Mouse (Mus musculus) layer of hippocampus, adult 18-20 months (tissue): ENCODE results near the gene Pla2g6. TPM values are rescaled to one million over a fixed set of nuclear protein-coding genes. Genes with fewer than 3 reads are reported as not detected.

Source experiments
- DNase-seq, 2 experiments: peaks; one replicate each; pipeline ENCODE4 v3.0.0; 2022; ENCODE audit warnings: low spot score in 2 of 2
- long read RNA-seq: library from polyadenylated mRNA; stranded (forward); transcript quantifications from one replicate; pipeline ENCODE4 v2.0.0, GENCODE M21; 2021
- total RNA-seq, 2 experiments: library from RNA; stranded (reverse); gene quantifications; 2 replicates each; pipeline ENCODE4 v1.2.3; 2021

Pla2g6 gene
- 10 to 100 TPM; 23.0 to 23.1 TPM for total RNA-seq
- long read RNA-seq, transcript Pla2g6-202 (16 exons, 3,365 nt): major isoform, 7 of 58 reads
- long read RNA-seq, partial matches to known transcripts: 2 of 58 reads
- long read RNA-seq, other reads (novel, unspliced or antisense): 47 of 58 reads

DNA sequence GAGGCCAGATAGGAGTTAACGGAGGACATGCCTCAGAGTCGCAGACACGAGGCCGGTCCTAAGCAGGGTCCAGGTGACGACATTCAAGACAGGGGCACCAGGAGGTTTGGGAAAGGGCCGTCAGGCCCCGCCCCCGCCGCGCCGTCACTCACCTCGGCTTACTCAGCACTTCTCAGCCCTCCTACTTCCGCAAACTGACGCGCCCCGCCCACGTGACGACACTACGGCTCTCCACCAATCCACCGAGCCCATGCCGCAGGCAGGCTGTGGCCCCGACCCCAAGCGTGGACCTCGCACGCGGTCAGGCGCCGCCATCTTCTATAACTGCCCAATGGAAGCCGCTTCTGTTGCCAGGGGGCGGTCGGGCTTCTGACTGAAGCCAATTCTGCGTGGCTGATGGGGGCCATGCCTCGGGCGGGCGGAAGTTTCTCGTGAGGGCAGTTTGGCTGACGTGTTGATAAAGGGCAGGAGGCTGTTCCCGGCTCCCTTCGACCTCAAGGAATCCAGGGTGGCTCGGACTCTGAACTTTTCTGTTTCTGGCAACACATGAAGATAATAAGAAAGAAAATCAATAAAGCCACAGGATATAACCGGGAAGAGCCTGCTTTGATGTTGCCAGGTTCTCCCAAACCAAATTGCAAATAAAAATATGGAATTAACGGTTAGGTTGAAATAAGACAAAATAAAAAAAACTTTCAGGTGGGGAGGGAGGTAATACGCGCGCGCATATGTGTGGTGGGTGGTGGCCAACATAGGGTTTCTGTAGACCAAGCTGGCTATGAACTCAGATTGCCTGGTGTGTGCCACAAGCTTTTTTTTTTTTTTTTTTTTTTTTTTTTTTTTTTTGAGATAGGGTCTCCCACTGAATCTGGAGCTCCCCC, at the start of gene Pla2g6:
Gene Pla2g6 (minus strand): TSS at position 333 of the 881 bp plus-strand sequence.
- DNase-seq: peak; percentile 98

DNA sequence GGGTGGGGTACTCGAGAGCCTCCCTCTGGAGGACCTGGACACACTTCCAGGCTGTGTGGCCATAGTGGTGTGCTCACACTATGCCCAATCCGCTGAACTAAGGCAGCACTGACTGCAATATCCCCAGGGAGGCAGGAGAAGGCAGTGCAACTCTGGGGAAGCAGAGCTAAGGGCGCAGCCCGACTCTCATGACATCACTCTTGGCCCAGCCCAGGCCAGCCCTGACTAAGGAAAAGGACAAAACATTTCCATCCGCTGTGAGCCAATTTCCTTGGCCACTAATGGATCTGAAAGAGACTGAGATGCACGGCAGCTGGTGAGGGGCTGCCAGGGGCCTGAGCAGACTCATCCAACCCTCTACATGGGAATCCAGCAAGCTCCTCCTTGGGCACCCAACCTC, 49.5 kb upstream of the Pla2g6 start:
- DNase-seq: peak in 1 of 2 experiments; percentile 58

DNA sequence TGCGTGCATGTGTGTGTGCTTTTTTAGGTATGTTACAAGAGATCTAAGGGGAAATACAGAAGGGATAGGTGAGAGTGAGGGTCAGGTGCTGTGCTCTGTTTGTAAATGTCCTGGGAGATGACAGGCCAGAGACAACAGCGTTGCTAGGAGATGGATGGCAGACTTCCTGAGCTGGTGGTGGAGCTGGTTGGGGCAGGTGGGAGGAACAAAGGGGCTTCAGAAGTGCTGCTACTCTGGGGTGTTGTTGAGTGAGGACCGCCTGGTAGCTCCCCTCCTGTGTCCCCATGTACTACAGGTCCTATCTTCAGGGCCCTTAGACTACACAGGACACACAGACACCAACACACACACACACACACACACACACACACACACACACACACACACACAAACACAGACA, 46.6 kb upstream of the Pla2g6 start:
- DNase-seq: no peak

DNA sequence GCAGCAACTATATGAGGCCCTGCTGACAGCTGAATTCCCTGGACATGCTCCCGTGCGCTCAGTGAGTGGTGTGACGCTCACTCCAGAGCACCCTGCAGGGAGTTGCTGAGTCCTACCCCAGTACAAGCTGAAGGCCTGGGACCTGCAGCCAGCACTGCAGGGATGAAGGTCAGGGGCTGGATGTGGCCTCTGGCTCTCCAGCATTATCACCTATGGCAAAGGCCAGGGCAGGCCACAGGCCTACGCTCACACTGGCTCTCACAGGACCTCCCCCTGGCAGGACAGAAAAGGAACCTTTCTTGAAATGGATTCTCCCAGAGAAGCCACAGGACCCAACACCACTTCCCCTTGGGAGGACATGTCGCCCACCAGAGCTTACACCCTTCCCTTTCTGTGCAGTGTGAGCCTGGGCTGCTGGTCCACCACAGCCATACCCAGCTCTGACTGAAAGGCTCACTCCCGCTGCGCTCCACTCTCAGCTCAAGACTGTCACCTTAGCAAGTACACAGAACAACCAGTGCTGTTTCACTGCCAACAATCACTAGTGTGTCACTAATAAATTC, 42.2 kb upstream of the Pla2g6 start:
- no peak for DNase-seq

DNA sequence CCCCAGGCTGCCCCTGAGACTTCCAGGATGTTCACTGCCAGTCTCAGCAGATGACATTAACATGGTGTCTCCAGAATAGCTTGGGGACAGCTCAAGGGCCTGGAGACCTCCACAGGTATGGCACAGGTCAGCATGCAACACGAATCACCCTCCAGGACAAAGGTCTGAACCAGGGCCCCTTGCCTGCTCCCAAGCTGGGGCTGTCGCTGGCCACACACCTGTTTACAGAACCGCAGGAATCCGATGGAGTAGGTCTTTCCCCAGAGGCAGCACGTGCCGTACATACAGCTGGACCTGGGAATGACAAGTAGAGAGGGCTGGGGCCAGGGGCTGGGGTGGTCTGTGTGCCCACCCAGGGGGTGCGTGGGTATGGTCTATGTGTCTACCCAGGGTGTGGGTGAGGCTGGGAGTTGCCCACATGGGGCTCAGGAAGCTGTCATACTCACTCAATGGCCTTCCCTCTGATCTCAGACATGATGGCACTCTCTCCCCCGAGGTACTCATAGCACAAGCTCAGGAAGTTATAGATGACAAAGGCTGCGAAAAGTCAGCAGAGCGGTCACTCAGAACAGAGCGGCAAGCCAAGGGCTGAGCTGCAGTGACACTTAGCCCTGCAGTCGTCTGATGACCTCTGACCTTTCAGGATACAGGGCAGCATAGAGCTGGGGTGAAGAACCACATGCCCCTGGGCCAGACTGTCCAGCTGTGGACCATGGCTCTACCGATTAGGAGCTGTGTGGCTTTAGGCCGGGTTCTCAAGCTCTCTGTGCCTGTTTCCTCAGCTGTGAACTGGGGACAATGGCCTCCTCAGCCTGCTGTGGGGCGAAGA, 41.5 kb upstream of the Pla2g6 start:
- DNase-seq: no peak

DNA sequence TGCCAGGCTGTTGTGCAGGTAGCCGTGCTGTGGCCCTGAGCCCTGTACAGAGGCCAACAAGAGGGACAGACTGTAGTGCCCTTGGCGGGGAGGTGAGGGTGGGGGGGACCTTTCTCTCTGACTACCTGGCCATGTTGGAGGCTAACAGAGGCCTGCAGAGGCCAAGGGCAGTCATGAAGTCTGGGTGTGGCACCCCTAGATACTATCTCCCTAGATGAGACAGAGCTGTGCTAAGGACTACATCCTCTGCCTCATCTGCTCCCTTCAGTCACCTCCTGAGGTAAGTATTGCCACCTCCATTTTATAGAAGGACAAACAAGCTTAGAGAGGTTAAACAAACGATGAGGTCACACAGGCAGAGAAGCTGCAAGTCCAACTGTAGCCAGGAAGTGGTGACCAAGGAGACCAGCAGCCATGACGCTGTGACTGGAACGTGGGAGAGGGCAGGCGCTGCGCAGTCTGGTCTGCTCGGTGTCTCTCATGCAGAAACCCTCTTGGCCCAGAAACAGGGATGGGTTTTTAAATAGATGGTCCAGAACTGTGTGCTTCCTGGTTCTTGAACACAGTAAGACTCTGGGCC, 40.8 kb upstream of the Pla2g6 start:
- DNase-seq: no peak

DNA sequence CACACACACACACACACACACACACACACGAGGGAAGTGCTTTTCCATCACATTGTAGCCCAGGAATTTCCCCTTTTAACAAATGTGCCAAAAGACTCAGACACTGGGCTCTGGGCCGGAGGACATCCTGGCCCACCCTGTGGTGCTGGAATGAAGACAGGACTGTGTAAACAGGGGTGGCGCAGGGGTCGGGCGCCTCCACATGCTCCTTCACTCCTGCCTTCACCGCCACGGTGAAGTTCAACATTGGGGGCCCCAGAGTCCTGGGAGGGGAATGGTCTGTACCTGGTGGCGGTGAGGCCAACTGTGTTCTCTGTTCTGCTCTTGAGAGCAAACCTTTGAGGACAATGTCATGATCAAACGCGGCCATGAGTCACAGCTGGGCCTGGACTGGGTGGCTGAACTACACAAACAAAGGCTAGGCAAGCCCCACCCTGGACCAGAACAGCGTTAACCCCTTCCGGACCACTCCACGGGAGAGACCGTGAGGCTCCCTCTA, 40.2 kb upstream of the Pla2g6 start:
- DNase-seq: no peak

DNA sequence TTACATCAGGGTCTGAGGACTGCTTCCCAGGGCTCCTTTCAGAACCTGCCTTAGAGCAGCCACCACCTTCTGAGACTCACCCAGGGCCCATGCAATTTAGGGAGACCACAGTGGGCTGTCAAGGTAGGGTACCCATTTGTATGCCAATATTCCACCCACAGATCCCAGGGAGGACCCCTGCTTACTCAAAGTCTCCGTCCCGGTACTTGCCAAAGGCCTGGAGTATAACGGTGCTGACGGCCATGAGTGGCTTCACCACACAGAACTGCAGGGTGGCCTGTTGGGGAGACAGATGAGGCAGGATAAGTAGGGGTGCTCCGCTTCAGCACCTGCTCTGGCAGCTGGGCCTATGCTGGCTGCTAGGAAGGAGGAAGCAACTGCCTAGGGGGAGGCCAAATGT, 38.2 kb upstream of the Pla2g6 start:
- DNase-seq: no peak

DNA sequence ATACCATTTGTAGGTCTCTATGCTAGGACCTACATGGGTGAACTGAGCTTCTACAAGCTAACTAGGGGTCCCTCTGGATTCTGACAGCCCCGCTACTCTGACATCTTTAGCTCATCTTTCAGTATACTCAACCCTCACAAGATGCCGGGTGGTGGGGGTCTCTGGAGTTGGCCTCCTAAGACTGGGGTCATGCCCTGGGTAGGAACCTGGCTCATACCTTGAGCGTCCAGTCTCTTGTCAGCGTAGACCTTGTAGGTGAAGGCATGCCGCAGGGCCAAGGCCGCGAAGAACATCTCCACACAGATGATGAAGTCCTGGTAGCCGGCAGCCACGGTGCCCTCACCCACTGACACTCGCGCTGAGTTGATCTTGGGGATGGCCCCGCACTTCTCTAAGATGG, 36.9 kb upstream of the Pla2g6 start:
- DNase-seq: no peak

DNA sequence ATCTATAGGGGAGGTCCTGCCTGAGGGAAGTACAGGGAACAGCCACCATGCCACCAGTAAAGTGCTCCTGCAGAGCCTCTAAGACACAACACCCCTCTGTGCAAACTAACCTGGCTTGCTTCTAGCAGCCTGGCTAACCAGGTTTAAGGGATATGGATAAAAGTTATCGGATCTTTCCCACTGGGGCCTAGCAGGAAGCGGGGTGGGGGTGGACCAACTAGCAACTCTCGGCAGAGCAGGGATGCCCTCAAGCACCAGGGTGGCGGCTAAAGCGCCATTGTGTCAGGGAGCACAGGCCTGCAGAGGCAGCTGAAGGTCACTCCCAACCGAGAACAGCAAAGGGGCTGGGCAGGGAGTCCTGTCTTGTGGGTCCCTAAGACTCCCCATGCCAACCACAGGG, 35.9 kb upstream of the Pla2g6 start:
- DNase-seq: no peak

DNA sequence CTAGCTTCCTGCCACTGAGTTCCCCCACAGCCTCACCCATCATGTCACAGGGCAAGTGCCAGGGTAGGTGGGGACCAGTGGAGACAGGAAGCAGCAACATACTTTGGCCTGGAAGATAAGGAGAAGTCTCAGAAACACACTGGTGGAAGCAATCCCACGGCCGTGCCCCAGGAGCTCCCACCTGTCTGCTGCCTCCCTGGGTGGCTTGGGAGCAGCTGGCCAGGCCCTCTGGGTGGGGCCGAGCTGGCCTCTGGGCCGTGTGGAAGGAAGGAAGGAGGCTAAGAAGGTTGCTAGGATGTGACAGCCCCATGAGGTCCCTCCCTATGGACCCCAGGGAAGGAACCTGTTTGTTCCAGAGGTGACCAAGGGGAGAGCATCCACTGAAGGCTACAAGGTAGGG, 32.8 kb upstream of the Pla2g6 start:
- no peak for DNase-seq

DNA sequence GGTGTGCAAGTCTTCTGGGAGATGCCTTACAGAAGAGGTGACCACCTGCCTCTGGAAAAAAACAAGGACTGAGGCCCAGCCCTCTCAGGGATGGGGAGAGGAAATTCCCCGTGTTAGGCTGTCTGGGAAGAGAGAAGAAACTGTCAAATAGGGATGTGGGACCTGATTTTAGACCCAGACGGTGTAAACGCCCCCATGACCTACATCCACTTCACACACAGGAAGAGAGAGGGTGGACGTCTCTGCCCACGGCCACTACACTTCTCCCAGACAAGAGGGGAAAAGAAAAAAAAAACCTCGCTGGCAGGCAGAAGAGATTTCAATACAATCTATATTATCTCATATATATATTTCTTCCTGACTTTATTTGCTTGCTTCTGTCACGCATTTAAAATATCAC, 32.2 kb upstream of the Pla2g6 start:
- DNase-seq: no peak

DNA sequence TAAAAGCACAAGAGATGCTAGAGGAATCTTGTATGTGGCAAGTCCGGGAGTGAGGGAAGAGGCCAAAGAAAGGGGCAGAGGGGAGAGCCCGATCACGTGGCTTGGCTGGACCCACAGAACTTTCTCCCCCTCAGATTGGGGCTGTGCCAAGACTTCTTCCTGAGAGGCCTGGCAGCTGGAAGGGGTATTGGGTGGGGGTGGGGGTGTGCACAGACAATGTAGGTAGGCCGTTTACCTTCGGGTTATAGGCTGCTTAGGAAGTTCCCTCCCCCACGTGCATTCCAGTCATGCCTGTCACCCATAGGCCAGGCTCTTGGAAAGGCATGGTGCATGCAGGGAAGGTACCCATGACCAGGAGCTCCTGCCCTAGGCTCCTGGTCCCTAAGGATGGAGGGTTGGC, 31.8 kb upstream of the Pla2g6 start:
- no peak for DNase-seq

DNA sequence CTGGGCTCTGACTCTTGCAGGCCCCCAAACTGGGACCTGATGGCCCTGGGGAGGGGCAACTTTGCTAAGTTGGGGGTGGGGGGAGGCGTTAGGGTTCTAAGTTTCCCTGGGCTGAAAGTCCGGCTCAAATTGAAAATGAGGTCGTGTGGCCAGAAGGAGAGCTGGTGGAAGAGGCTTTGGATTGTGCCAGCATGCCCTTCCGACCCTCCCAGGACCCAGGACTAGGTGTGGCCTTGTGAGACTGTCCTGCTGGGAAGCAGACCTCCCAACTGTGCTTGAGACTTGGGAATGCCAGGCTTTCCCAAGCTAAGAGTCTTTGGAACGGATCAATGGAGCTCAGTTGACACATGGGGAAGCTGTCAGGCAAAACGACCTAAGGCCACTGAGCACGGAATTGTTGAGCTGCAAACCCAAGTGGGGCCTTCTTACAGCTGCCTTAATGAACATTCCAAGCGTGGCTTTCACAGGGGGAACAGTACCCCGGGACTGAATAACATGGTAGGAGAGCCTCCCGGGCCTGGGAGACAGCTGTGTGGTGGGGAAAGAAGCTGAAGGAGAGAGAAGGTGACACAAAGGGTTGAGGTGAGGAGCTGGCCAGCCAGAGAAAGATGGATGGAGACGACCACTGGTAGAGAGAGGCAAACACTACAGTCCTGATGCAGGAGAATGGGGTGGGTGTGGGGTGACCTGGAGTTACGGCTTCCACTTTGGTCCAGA, 29.9 kb upstream of the Pla2g6 start:
- DNase-seq: no peak

DNA sequence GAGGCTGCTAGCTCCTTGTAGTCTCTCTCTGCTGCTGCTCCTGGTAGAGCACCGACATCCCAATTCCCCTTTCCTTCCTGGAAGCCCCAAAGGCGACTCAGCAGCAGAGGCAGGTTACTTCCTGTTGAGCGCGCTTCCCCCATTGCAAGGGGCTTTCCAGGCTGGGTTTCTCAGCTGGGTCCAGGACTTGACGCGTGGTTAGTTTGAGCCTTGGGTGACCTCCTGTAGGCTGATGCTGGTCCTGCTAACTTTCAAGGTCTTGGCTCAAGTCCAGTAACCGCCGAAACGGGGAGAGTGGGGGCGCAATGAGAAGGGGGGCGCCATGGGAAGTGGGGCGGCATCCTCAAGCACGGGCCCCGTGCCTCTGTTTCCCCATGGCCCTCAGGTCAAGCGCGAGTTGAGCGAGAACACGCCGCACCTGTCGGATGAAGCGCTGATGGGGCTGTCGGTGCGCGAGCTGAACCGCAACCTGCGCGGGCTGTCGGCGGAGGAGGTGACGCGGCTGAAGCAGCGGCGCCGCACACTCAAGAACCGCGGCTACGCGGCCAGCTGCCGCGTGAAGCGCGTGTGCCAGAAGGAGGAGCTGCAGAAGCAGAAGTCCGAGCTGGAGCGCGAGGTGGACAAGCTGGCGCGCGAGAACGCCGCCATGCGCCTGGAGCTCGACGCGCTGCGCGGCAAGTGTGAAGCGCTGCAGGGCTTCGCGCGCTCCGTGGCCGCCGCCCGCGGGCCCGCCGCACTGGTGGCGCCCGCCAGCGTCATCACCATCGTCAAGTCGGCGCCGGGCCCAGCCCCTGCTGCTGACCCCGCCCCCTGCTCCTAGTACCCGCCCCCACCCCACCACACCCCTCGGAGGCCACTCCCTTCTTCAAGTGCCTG, 29.1 kb upstream of the Pla2g6 start:
- peak in 1 of 2 experiments; percentile 31 for DNase-seq

DNA sequence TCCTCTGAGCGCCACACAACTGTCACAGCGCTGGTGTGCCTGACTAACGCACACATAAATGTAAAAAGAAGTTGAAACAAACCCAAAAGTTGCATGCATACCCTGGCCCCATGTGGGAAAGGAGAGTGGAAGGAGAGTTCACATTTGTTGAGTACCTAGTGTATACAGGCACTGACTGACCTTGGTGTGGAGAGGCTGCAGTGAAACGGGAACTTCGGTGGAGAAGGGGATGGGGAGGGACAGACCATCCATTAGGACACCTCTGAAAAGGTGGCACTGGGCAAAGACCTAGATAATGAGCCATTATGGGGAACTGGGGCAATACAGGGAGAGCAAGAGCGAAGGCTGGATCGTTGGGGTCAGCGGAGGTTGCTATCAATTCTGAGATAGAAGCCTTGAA, 28.3 kb upstream of the Pla2g6 start:
- no peak for DNase-seq

DNA sequence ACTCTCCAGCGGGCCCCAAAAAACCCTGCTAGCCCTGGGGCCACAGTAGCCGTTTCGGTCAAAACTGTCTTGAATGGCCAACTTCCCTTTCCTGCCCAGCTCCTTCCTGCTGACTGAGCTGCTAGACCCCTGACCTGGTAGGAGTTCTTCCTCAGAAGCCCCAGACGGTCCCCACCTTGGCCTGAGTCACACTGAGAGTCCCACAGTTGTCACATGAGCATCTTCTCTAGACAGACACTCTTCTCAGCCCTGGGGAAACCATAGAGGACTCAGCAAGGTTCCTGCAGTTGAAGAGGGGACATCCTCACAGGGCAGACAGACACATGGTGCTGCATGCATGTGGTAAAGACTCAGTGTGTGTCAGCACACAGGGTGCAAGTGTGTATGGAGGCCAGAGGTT, 26.4 kb upstream of the Pla2g6 start:
- no peak for DNase-seq

DNA sequence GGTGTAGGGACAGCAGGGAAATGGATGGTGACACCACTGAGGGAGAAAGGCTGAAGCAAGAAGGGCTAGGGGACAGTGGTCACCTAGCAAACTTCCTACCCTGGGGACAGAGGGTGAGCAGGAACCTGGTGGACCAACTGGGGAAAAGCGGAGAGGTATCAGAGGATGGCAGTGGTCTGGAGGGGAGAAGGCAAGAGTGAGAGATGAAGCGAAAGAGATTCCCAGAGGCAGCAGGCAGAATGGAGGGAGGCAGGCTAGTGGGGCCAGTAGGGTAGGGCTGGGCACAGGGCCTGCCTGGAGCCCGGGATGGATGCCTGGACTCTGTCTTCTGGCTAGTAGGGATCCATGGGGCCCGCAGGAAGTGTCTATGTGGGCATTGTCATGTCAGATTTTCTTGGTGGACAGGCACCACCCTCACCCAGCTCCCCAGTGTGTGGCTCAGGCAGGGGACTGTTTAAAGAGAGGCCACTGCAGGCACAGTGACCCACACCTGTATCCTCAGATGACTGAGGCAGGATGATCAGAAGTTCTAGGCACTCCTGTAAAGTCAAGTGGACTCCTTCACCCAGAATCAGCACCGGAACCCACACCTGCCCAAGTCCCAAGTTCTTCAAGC, 25.6 kb upstream of the Pla2g6 start:
- DNase-seq: no peak

DNA sequence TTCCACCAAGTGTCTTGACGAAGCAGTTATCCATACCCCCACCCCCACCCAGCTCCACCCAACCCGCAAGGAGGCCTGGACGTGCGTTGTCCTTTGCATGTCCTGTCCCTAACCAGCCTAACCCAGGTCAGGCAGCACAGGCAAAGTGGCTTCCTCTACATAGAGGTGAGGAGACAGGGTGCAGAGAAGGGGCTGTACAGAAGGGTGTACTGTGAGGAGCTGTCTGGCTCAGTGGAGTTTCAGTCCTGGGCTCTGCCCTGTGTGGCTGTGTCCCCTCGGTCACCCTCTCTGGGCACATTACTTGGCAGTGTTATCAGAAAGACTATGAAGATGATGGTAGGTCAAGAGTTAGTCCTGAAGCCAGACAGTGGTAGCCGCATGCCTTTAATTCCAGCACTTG, 24.3 kb upstream of the Pla2g6 start:
- no peak for DNase-seq
